Mouse (Mus musculus): Measurements from ENCODE around the gene Parp9. TPM values are rescaled to one million over a fixed set of nuclear protein-coding genes. Genes with fewer than 3 reads are reported as not detected.
"Not testable (repeated sequence)": the region's sequence is repeated elsewhere in the genome, so short reads cannot be mapped to it uniquely, and the experiment has no call there.

The Parp9 gene
- polyA plus RNA-seq, 1 experiment from 2014 or later = 3.1 TPM

- H3K9me3 ChIP-seq (ENCODE audit: control insufficient read depth, low read length); H3K4me2 ChIP-seq (ENCODE audit: low read depth); H3K4me3 ChIP-seq (ENCODE audit: low read depth, low read length); H3K9ac ChIP-seq (ENCODE audit: low read length); H3K4me1 ChIP-seq (ENCODE audit: control insufficient read depth, insufficient read depth, low read length); DNase-seq (ENCODE audit: low spot score); H3K27ac ChIP-seq (ENCODE audit: low read depth, low read length); ATAC-seq (ENCODE audit: insufficient read depth, low FRiP score, low TSS enrichment); H3K27me3 ChIP-seq (ENCODE audit: control insufficient read depth, insufficient read depth, low read length); H3K36me3 ChIP-seq (ENCODE audit: control insufficient read depth, insufficient read depth, low read length): not testable (repeated sequence)
- WGBS = 98% methylated on average over 4 of the region's 4 CpGs
Measured at GRCm38 (mm10) chr16:35998852-35999251, 60.6 kb downstream of the Parp9 start.

GRCm38 (mm10) chr16:36008396-36008795 lies 70.1 kb downstream of the Parp9 start:
- 90% methylated on average over 3 of the region's 3 CpGs for WGBS

GRCm38 (mm10) chr16:36016335-36016734 lies 78.1 kb downstream of the Parp9 start:
- WGBS = 97% methylated on average over 1 of the region's 1 CpGs
- no peak overlapping the region for H3K4me3 ChIP-seq (ENCODE audit: low read depth, low read length)

More at GRCm38 (mm10) chr16:36008396-36008795, 70.1 kb downstream of the Parp9 start:
- Histone ChIP-seq H3K36me3 (ENCODE audit: control insufficient read depth, insufficient read depth, low read length) (no peaks in the 10 kb centered on the region), H3K27me3 (ENCODE audit: control insufficient read depth, insufficient read depth, low read length) (no peaks in the 10 kb centered on the region), H3K9me3 (ENCODE audit: control insufficient read depth, low read length) (no peaks in the 10 kb centered on the region), H3K9ac (ENCODE audit: low read length) (no peak overlapping the region), H3K4me2 (ENCODE audit: low read depth) (no peak overlapping the region), H3K27ac (ENCODE audit: low read depth, low read length) (no peak overlapping the region), H3K4me1 (ENCODE audit: control insufficient read depth, insufficient read depth, low read length) (no peaks in the 10 kb centered on the region), H3K4me3 (ENCODE audit: low read depth, low read length) (no peak overlapping the region)
- ATAC-seq (ENCODE audit: insufficient read depth, low FRiP score, low TSS enrichment) (no peak), DNase-seq (ENCODE audit: low spot score) (no peak)

More at GRCm38 (mm10) chr16:36016335-36016734, 78.1 kb downstream of the Parp9 start:
- DNase-seq (ENCODE audit: low spot score) = no peak
- Histone ChIP-seq H3K27ac (ENCODE audit: low read depth, low read length) (no peak overlapping the region), H3K36me3 (ENCODE audit: control insufficient read depth, insufficient read depth, low read length) (no peaks in the 10 kb centered on the region; the same call in 1 of the 2 replicates), H3K4me1 (ENCODE audit: control insufficient read depth, insufficient read depth, low read length) (no peaks in the 10 kb centered on the region), H3K9ac (ENCODE audit: low read length) (no peak overlapping the region), H3K4me2 (ENCODE audit: low read depth) (no peak overlapping the region), H3K9me3 (ENCODE audit: control insufficient read depth, low read length) (no peaks in the 10 kb centered on the region), H3K27me3 (ENCODE audit: control insufficient read depth, insufficient read depth, low read length) (no peaks in the 10 kb centered on the region)
- no peak for ATAC-seq (ENCODE audit: insufficient read depth, low FRiP score, low TSS enrichment)

Other genes with a start within 250 kb of the Parp9 start
- gene Dirc2, start 169.1 kb upstream of the Parp9 start, polyA plus RNA-seq (2014; fragmentation: Nextera tagmentation; extraction: Ambion mirVana) = 20.5 and 20.9 TPM in 2 replicates
- 23.4 and 23.8 TPM in 2 replicates for gene Hspbap1, start 168.1 kb upstream of the Parp9 start, polyA plus RNA-seq (2014; fragmentation: Nextera tagmentation; extraction: Ambion mirVana)
- 0.19 and 0.31 TPM in 2 replicates for gene Parp14, start 66.9 kb upstream of the Parp9 start, polyA plus RNA-seq (2014; fragmentation: Nextera tagmentation; extraction: Ambion mirVana)
- 1.9 and 3.2 TPM in 2 replicates for gene Dtx3l, start 681 bp downstream of the Parp9 start, polyA plus RNA-seq (2014; fragmentation: Nextera tagmentation; extraction: Ambion mirVana)
- 89.7 and 92.5 TPM in 2 replicates for gene Kpna1, start 40.3 kb downstream of the Parp9 start, polyA plus RNA-seq (2014; fragmentation: Nextera tagmentation; extraction: Ambion mirVana)
- 10.3 and 11.7 TPM in 2 replicates for gene Wdr5b, start 102.7 kb downstream of the Parp9 start, polyA plus RNA-seq (2014; fragmentation: Nextera tagmentation; extraction: Ambion mirVana)
- gene Fam162a, start 133.1 kb downstream of the Parp9 start, polyA plus RNA-seq (2014; fragmentation: Nextera tagmentation; extraction: Ambion mirVana) = 211 and 230 TPM in 2 replicates
- gene Ccdc58, start 133.2 kb downstream of the Parp9 start, polyA plus RNA-seq (2014; fragmentation: Nextera tagmentation; extraction: Ambion mirVana) = 71.8 and 74.0 TPM in 2 replicates
- gene Csta1, start 192.8 kb downstream of the Parp9 start, polyA plus RNA-seq (2014; fragmentation: Nextera tagmentation; extraction: Ambion mirVana) = not detected in 2 replicates
- not detected in 2 replicates for gene Stfa2l1, start 218.3 kb downstream of the Parp9 start, polyA plus RNA-seq (2014; fragmentation: Nextera tagmentation; extraction: Ambion mirVana)
- gene Gm5483, start 245.7 kb downstream of the Parp9 start, polyA plus RNA-seq (2014; fragmentation: Nextera tagmentation; extraction: Ambion mirVana) = 2.1 TPM in 1 of 2 replicates, not detected in the other

Data from neural tube, embryonic 11.5 days (tissue).